Mouse (Mus musculus): Measurements from ENCODE around the gene Hdgfl2.

GRCm38 (mm10) chr17:56126175-56126574 is 46.7 kb downstream of the Hdgfl2 start:
- TF ChIP-seq CTCF (IDR thresholded peaks at IDR 0.05; ENCODE audit: borderline replicate concordance, control insufficient read depth, extremely low read depth, insufficient read depth, low read length, poor library complexity) (no peak), POLR2A (IDR thresholded peaks at IDR 0.05; ENCODE audit: control insufficient read depth, extremely low read depth, insufficient read depth, low read length, poor library complexity) (no peak)

All from thymus, adult 2 months (tissue).